9 mouse cellular contexts compared by ENCODE assay signal in genomic region chr12:52637506-52638249, GRCm38 (mm10).
DNase-seq lines count a peak whose midpoint lies in the region; ATAC-seq and TF ChIP-seq lines count a peak whose summit lies in the region.
"Had no signal": no experiment of that assay in that cellular context is flagged by ENCODE, and none has a peak within 500 bp of the region (broad histone marks: within the 10 kb centered on the region; RNA-seq: fewer than 3 reads in every experiment).

No protein-coding gene starts in this region.

- H3K4me1 ChIP-seq in midbrain, postnatal 0 days (ENCODE audit: insufficient read depth, low read length): no peaks in the 10 kb centered on the region

- ATAC-seq in activated CD4-positive, CD25-positive, alpha-beta regulatory T cell, adult 4 months: peak; percentile 46
- 0 out of 2 replicates have a peak, but pooled peaks have one; percentile 52 for ATAC-seq in midbrain, postnatal 0 days (ENCODE audit: low FRiP score)

- peak; percentile 53 for DNase-seq in CD4-positive helper T cell, adult 2 months (ENCODE audit: low read depth, low spot score)
- DNase-seq in embryo, embryonic 11 days: peak; percentile 68
- peak; percentile 15 for DNase-seq in gastrocnemius, postnatal 25 days
- peak; percentile 14 for DNase-seq in kidney, adult 11 months
- peak; percentile 54 to 71 for DNase-seq in left cerebral cortex, postnatal 25 days (ENCODE audit: low spot score in 2 of 2)
- DNase-seq in midbrain, postnatal 0 days (ENCODE audit: low spot score): peak; percentile 73
- DNase-seq in thymus, adult 18-20 months: peak; percentile 7 to 17

- peak; percentile 70 for TF ChIP-seq CTCF in midbrain, postnatal 0 days (IDR thresholded peaks at IDR 0.05)

- H3K4me2 ChIP-seq in midbrain, postnatal 0 days (ENCODE audit: low read depth, low read length, poor library complexity, severe bottlenecking): peak overlapping the region; percentile 7; the same call in 1 of the 2 replicates

- H3K9ac ChIP-seq in midbrain, postnatal 0 days (replicated peaks; ENCODE audit: low read length, poor library complexity, severe bottlenecking): no peak overlapping the region

- H3K27me3 ChIP-seq in midbrain, postnatal 0 days (ENCODE audit: insufficient read depth, low read length): no peaks in the 10 kb centered on the region

- no peak overlapping the region for H3K27ac ChIP-seq in midbrain, postnatal 0 days (ENCODE audit: low read depth, low read length)

- WGBS in midbrain, postnatal 0 days: 50% methylated on average over 14 of the region's 14 CpGs

- H3K36me3 ChIP-seq in midbrain, postnatal 0 days (ENCODE audit: insufficient read depth, low read length): no peaks in the 10 kb centered on the region

- no peak overlapping the region for H3K4me3 ChIP-seq in midbrain, postnatal 0 days (ENCODE audit: low read depth, low read length)
- H3K4me3 ChIP-seq: erythroblast, embryonic 14.5 days had no signal

- intact Hi-C loops in left cerebral cortex, postnatal 25 days (cut with DNase I): loop anchor here (1.0 to 10.0 kb wide), 6 partner anchors 33 to 627 kb away; partner anchors contain the start of gene Arhgap5

- H3K9me3 ChIP-seq in midbrain, postnatal 0 days (ENCODE audit: low read length): no peaks in the 10 kb centered on the region

Comparison
In these comparisons a context has a peak if more than half of its experiments do, and no peak if none do; other contexts are left out.
1. DNase-seq: peak in every context shown above with its lines; median percentile 73 in midbrain, postnatal 0 days; 68 in embryo, embryonic 11 days; 62 in left cerebral cortex, postnatal 25 days; 53 in CD4-positive helper T cell, adult 2 months; 15 in gastrocnemius, postnatal 25 days; 14 in kidney, adult 11 months; 12 in thymus, adult 18-20 months.